Mouse (Mus musculus) gonadal fat pad, adult 2 months (tissue): ENCODE data around the gene Ssbp4. TPM values are rescaled to one million over a fixed set of nuclear protein-coding genes. Genes with fewer than 3 reads are reported as not detected.

Experiments
- DNase-seq: peaks from one replicate; pipeline ENCODE4 v3.0.0-alpha.2; 2012; ENCODE audit warnings: low read depth
- polyA plus RNA-seq: library from polyadenylated mRNA; depleted of rRNA; stranded (reverse); fragments of >200 nt; gene quantifications from 2 replicates; pipeline ENCODE4 v1.2.3, GENCODE M21; 2012

Ssbp4 gene
- polyA plus RNA-seq, 1 experiment = 188 TPM

- no peak for DNase-seq
Measured at GRCm38 (mm10) chr8:70631436-70631835, 22.8 kb upstream of the Ssbp4 start.

DNA sequence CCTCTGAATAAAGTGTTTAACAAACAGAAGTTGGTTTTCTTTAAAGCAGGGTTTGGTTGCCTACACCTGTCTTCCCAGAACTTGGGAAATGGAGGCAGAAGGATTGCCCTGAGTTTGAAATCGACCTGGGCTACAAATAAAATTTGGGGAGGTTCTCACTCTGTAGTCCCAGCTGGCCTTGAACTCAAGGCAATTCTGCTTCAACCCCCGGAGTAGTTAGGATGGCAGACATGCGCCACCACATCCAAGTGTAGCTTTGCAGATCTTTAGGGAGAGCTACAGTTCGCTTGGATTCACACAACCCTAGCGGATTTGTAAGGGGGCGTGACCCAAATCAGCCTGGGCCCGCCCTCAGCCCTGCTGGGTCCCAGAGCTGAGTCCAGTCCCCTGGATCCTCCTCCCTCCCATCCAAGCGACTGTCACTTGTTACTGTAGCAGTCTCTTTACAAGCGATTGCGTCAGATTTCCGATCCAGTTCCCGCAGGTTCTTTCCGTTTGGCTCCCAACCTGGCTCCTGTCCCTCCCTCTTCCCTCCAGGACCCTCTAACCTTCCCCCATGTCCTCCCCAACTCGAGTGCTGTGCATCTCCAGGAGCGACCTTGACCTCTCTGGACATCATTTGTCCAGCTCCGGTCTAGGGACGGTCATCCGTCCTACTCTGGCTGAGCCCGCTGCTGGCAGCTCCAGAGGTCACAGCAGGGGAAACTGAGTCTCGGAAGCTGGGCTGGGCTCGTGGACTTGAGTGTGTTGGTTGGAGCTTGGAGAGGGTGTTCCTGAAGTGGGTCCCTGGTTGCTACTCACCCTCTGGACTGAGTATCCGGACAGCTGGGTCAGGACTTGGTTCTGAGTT, 22.1 kb upstream of the Ssbp4 start:
- DNase-seq = no peak

DNA sequence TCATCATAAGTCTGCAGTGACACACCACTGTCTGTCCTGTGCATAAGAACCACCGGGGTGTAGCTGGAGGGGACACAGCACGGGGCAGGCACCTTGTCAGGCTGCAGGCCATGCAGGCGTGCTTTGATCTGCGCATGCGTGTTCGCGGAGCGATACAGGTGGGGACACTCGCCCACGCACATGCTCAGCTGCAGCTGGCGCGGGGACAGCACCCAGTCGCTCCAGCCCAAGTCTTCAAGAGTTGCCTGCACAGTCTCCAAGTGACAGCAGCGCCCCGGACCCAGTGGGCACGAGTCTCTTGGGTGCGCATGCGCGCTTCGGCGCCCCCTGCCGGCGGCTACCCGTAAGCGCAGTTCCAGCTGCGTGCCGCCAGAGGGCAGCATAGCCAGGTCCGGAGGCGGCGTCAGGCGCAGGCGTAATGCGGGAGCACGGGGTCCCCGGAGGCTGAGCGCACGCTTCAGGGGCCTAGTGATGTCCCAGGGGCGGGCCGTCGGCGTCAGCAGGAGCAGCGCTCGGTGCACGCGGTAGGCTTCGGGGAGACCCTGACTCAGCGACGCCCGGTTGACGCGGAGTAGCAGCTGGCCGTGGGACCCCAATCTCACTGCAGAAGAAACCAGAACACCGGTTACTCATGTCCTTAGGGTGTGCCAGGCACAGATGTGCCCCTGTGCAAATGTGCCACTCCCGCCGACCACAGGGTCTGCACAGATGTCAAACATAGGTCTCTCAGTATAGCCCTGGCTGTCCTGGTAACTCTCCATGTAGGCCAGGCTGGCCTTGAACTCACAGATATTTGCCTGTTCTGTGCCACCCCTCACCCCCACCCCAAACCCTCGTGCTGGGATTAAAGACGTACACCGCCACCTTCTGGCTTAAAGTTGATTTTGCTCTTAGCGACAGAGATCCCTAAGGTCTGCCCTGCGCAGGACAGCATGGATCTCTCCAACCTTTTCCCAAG, 21.2 kb upstream of the Ssbp4 start:
- DNase-seq = no peak

GRCm38 (mm10) chr8:70628986-70629490, 20.4 kb upstream of the Ssbp4 start:
- DNase-seq = no peak

DNA sequence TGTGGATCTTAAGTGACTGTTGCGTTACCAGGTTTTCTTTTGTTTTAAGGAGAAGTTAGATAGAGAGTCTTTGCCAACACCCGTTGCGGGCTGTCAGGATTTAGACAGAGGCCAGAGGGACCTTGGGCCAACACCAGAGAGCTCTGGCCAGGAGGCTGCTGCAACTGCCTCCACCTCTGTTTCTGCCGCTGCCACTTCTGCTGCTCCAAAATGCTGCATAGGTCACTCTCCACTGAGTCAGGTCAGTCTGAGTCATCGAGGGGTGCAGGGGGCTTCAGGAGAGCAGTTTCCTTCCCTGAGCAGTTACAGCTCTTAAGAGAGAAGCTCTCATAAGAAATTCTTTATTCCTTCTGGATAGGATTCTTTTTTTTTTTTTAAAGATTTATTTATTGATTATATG, 18.4 kb upstream of the Ssbp4 start:
- DNase-seq = no peak

DNA sequence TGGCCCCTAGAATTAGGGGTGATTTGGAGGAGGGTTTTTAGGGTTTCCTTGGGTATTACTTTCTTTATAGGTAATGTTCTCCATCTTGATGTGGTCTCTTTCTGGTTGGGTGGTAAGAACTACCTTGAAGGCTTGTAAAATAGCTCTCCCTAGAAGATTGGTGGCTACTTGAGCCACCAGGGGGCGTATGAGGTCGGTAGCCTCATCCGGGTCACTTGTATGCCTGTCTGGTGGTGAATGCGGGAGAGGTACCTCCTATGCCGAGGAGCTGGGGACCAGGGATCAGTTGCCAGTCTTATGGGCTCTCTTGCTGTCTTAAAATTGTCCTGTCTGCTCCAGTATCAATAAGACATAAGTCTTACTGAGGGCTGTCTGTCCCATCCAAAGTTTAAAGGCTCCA, 16.4 kb upstream of the Ssbp4 start:
- no peak for DNase-seq

DNA sequence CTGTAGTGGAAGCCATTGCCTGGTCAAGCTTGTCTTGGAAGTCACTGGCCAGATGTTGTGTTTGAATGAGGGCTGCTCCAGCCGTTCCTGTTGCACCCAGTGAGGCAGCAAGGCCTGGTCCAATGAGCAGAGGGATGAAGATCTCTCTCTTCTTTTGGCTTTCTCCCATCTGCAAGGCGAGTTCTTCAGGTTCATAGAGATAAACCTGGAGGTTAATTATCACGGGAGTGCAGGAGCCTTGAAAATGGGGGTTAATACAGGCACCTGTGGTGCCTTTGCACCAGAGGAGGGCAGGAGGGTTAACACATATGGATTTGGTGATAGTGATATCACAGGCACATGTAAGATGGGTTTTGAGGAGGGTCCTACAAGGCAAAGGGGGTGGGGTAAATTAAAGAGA, 13.5 kb upstream of the Ssbp4 start:
- DNase-seq = no peak

DNA sequence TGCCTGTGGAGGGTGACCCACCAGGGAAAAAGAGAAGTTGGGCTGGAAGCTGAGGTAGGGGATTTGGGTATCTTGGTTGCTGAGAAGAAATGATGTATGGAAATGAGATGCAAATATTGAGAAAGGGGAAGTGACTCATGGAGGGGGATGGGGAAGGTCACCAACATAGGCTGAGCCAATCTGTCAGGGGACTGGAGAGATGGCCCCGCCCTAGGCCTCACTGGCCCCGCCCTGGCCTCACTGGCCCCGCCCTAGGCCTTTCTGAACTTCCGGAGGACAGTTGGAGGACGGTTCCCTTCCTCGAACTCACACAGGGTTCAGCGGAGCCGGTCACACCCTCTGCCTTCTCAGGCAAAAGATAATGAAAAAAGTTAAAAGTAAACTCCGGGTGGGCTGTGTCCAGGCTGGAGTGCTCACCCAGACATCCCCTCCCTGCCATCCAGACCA, 10.2 kb upstream of the Ssbp4 start:
- no peak for DNase-seq

DNA sequence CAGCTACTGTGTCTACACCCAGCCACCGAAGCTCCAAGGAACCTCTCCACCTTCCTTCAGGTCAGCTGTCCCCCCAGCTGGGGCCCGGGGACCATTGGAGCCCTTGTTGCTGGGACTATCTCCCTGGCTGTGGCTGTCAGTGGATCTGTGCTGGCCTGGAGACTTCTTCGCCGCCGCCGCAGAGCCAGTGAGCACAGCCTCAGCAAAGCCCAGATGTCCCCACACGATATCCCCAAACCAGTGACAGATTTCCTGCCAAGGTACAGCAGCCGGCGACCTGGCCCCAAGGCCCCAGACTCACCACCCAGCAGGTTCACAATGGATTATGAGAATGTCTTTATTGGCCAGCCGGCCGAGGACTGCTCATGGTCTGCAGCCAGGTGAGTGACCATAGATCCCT, 9.3 kb upstream of the Ssbp4 start:
- DNase-seq = no peak

- DNase-seq = no peak
Measured at GRCm38 (mm10) chr8:70616645-70617044, 8.0 kb upstream of the Ssbp4 start.

DNA sequence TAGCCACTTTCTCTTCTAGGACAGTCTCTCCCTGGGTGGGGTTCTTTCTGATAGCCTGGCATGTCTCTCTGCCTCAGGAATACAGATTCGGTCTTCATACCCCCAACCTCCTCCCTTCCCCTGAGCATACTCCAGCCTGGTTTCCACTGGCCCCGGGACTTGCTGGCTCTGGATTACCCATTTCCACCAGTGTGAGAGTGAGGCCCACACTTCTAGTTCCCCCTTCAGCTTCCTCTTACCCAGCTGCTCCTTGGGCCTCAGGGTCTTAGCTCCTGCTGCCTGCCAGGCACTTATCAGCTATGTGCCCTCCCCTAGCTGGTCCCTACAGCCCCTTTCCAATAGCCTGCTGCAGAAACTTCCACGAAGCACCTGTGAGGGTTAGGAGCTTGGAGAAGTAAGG, 7.2 kb upstream of the Ssbp4 start, which contains the start of gene Lrrc25:
Gene Lrrc25, plus strand, starts transcription at position 262 of the 400 bp plus-strand sequence.
- DNase-seq = no peak

DNA sequence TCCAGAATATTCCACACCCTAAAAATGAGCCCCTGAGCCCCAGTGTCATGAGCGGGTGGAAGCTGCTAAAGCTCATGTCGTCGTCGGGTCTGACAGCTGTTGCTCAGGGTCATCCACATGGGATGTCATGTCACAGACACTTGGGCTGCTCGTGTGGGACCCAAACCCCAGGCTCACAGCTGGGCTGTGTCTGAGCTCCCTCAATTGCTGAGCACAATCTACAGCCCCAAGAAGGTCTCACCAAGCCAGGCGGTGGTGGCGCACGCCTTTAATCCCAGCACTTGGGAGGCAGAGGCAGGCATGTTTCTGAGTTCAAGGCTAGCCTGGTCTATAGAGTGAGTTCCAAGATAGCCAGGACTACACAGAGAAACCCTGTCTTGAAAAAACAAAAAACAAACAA, 6.6 kb upstream of the Ssbp4 start:
- no peak for DNase-seq

DNA sequence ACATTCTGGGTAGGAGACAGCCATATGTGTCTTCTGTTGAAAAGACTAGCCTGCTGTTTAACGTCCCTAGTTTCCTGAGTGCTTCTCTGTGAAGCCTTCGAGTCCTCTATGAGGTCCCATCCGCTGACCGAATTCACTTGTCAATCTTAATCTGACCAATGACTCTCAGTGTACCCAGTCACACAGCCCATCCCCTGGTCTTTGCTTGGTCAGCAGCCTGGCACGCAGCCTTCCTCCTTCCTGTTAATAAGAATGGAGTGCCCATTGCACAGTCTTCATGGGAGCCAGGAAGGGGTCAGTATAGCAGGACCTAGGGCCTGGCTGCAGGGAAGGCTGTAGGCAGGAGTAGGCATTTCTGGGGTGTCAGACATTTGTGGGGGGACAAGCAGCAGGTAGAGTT, 5.8 kb upstream of the Ssbp4 start:
- no peak for DNase-seq

DNA sequence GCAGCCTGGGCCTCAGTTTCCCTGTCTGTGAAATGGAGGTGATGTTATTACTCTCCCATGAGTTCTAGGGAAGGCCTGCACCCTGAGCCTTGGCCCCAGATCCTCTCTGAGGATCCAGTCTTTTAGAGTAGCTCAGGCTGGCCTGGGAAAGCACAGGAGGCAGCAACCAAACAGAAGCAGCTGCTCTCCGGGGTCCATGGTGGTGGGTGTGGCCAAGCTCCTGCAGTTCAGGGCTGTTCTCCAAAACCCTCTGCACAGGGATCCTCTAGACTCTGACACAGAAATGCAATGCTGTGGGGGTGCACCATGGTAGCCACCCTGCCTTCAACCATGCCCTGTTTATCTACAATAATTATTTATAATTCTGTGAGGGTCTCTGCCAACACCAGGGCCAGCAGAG, 5.1 kb upstream of the Ssbp4 start:
- DNase-seq = no peak

GRCm38 (mm10) chr8:70611849-70612248, 3.2 kb upstream of the Ssbp4 start:
- no peak for DNase-seq

- no peak for DNase-seq
Measured at GRCm38 (mm10) chr8:70610796-70611771, 2.4 kb upstream of the Ssbp4 start.

DNA sequence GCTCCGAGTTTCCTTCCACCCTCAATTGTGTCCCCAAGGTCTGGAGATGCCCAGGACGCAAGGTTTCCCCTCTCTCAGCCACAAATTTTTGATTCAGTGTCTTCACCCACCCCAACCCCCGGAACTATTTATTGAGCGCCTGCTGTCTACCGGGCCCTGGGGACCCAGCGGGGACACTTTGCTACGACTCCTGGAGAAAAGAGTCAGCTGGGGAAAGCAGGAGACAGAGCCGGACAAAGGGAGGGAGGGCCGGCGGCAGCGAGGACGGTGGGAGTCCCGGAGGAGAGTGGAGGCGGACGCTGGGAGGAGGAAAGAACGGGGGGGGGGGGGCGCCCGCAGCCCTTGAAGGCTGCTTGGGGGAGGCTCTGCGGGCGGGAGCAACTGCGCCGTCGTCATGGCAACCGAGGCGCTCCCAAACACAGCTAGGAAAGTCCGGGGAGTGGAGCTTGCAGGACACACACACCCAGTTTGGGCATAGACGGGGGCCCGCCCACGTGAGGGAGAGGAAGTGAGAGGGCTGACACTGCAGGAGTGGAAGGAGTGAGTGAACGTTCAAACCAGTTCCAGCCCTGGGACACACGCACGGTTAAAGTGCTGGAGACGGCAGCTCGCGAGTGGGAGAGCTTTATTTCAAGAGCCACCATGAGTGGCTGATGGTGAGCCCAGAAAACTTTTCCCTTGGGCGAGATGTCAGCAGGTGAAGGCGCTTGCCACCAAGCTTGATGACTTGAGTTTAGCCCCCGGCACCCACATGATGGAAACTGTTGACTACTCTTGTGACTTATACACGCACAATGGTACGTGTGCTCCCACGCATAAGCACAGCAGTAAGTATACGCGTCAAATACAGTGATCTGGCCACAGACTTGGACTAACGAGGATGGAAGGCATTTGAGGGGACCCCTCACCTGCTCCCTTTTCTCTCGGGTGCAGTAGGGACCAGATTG, 1.4 kb upstream of the Ssbp4 start:
- DNase-seq = no peak

DNA sequence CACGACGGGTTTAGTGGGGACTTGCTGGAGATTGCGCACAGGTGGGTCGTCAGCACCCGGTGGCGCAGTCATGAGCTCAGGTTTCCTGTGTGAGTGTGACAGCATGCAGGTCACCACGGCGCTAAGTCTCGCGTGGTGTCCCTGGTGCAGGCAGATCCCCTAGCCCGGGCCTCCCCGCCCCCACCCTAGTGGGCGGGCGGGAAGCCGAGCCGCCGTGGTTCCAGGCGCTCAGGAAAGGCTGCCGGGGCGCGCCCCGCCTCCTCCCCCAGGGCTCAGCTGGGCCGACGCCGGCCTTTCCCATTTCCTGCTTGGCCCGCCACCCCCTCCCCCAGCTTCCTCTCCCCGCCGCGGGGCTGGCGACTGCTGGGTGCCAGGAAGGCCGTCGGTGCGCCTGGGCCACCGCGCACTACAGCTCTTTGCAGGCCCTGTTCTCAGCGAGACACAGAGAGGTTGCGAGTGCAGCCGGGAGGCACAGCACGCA, 736 bp upstream of the Ssbp4 start:
- no peak for DNase-seq

DNA sequence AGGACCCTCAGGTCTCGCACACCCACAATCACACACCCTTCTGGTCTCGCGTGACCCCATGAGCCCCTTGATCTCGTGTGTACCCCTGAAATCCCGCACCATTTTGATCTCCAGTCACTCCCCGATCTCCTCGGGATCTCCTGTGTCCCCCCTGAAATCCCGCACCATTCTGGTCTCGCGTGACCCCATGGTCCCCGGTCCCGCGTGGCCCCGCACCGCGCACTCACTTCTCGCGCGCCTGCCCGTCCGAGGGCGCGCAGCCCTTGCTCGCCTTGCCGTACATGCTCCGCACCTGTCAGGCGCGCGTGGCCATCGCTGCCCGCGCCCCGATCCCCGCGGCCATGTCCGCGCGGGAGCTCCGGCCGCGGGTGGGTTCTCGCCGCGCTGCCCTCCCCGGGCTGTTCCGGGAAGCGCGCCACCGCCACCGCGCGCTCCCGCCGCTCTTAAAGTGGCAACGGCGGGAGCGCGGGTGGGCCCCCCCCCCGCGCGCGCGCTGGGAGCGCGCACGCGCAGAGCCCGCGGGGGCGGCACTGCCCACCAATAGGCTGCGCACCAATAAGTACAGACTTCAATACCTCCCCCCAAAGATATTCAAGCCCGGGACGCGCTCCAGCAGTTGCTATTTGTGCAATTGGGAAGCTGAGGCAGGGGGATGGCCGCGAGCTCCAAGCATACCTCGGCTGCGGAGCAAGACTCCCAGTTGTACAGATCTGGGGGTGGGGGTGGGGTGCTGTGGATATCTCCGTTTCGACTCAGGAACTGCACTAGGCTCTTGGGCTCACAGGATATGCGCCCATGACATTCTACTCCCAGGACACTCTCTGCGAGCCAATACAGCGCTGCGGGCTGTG, 549 bp downstream of the Ssbp4 start:
- no peak for DNase-seq
